Mouse (Mus musculus) C2C12 (cell line): ENCODE measurements at regions not wholly inside any gene's neighbourhood (a gene's known extent, or its start where the extent isn't known, plus 50 kb on each side); places are given as distances from the start of the nearest gene placed in this dataset.

Experiments used
- H3K27me3 ChIP-seq: one replicate; pipeline ENCODE4 v1.6.1; 2011; ENCODE audit not compliant: control insufficient read depth, insufficient read depth, insufficient read length
- H3K36me3 ChIP-seq: one replicate; pipeline ENCODE4 v1.6.1; 2011; ENCODE audit not compliant: control insufficient read depth, insufficient read depth
- H3K4me3 ChIP-seq: one replicate; pipeline ENCODE4 v1.5.1; 2011; ENCODE audit warnings: mild to moderate bottlenecking, control low read depth; ENCODE audit not compliant: poor library complexity, insufficient read depth, severe bottlenecking
- H3K79me2 ChIP-seq: one replicate; pipeline ENCODE4 v1.6.1; 2011; ENCODE audit not compliant: control insufficient read depth, insufficient read depth
- H3K79me3 ChIP-seq: one replicate; pipeline ENCODE4 v1.6.1; 2011; ENCODE audit warnings: low read depth, control low read depth
- H3ac ChIP-seq: one replicate; pipeline ENCODE3; 2011; ENCODE audit warnings: low read depth; ENCODE audit not compliant: control insufficient read depth, insufficient read length
- CEBPB ChIP-seq: IDR thresholded peaks from one replicate; pipeline ENCODE4 v1.6.1; 2011; ENCODE audit warnings: low read depth, mild to moderate bottlenecking, control low read depth, moderate library complexity
- CTCF ChIP-seq: IDR thresholded peaks from one replicate; pipeline ENCODE4 v1.5.1; 2011; ENCODE audit not compliant: control insufficient read depth, insufficient read depth, insufficient read length
- FOSL1 ChIP-seq: IDR thresholded peaks from one replicate; pipeline ENCODE4 v1.8.0; 2011; ENCODE audit warnings: mild to moderate bottlenecking, low read length; ENCODE audit not compliant: poor library complexity, insufficient read depth, severe bottlenecking
- MAX ChIP-seq: IDR thresholded peaks from one replicate; pipeline ENCODE4 v1.6.1; 2011; ENCODE audit warnings: mild to moderate bottlenecking, control low read depth
- MYOD1 ChIP-seq: IDR thresholded peaks from one replicate; pipeline ENCODE4 v1.6.1; 2011; ENCODE audit warnings: low read depth; ENCODE audit not compliant: control insufficient read depth, insufficient read length
- MYOG ChIP-seq: IDR thresholded peaks from one replicate; pipeline ENCODE4 v1.6.1; 2011; ENCODE audit not compliant: control insufficient read depth, insufficient read length; ENCODE audit errors: extremely low read depth
- USF1 ChIP-seq: IDR thresholded peaks from one replicate; pipeline ENCODE4 v1.6.1; 2011; ENCODE audit warnings: low read depth, mild to moderate bottlenecking, control low read depth, moderate library complexity

DNA sequence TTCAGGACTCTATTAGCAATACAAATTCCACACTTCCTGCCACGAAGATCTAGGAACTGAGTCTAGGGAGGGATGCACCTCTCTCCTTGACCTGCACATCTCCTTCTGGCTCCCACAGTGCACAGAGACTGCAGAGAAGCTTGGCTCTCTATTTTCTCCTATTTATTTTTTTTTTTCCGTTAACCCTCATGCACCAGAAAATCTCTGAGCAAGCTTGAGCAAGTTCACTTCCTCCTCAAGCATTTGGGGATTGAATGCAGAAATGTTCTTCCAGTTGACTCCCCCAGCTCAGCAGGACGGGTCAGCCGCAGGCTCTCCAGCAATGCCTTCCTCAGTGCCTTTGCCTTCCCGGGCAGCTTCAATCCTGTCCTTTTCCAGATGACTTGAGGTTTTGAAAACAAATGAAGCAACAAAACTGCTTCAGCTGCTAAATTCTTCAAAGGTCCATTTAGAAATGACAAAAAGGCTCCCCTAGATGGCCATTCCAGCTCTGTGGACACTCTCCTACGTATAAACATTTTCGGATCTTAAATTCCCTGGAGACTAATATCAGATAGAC, 352.9 kb downstream of the Synb start:
- H3K27me3 ChIP-seq: no peaks in the 10 kb centered on the region
- no peak overlapping the region for H3ac ChIP-seq
- H3K36me3 ChIP-seq: no peaks in the 10 kb centered on the region
- TF ChIP-seq CEBPB (no peak), MAX (no peak), MYOD1 (no peak)
- H3K79me3 ChIP-seq: no peaks in the 10 kb centered on the region
- H3K4me3 ChIP-seq: no peak overlapping the region
- no peaks in the 10 kb centered on the region for H3K79me2 ChIP-seq

DNA sequence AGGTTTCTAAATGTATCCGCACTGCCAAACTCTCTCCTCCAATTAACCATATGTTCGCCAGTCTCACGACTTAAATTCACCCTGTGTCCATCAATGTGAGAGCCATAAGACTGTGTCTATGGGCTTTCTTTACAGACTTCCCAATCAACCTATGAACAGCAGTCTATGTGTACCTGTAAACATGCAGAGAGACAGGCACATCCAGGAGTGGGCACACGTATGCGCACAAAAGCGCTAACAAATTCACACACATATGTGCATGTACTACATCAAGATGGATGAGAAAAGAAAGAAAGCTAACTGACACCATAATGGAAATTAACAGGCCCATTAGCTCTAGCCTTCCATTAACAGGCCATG, 358.8 kb downstream of the Synb start:
- TF ChIP-seq CEBPB: no peak
- TF ChIP-seq USF1: no peak
- TF ChIP-seq MYOD1: no peak
- TF ChIP-seq CTCF: no peak
- no peak for TF ChIP-seq FOSL1
- TF ChIP-seq MAX: no peak
- Histone ChIP-seq H3K79me3 (no peaks in the 10 kb centered on the region), H3K4me3 (no peak overlapping the region), H3K79me2 (no peaks in the 10 kb centered on the region), H3K36me3 (no peaks in the 10 kb centered on the region), H3ac (no peak overlapping the region), H3K27me3 (no peaks in the 10 kb centered on the region)

DNA sequence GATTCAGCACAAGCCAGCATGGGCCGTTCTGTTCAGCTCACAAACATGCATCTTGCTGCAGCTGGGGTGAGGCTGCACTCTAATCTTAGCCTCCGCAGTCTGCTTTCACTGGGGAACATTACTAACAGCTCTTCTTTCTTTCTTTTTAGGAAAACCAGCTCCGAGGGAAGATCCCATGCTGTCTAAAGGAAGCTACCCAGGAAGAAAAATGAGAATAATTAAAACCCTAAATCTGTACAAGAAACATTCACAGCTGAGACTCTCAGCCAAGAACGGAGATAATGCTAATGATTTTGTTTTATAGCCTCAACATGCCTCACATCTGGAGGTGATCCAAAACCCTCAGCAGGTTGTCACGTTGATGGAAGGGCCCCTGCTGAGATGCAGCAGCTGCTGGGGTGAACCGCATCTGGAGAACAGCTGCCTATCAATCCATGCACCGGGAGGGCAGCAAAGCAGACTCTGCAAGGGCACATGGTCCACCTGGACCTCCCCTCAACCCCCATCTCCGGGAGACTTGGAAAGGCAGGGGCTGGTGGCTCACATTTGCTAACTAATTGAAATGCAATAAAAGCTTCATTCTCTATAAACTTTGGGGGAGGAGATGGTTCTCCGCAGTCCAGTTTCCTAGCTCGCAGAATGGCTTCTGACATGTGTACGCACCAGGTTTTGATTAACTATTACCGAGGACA, 359.3 kb downstream of the Synb start:
- Histone ChIP-seq H3K27me3 (no peaks in the 10 kb centered on the region), H3ac (no peak overlapping the region), H3K79me3 (no peaks in the 10 kb centered on the region), H3K36me3 (no peaks in the 10 kb centered on the region), H3K4me3 (no peak overlapping the region), H3K79me2 (no peaks in the 10 kb centered on the region)
- TF ChIP-seq MYOD1 (peak; percentile 97), MYOG (no peak)

DNA sequence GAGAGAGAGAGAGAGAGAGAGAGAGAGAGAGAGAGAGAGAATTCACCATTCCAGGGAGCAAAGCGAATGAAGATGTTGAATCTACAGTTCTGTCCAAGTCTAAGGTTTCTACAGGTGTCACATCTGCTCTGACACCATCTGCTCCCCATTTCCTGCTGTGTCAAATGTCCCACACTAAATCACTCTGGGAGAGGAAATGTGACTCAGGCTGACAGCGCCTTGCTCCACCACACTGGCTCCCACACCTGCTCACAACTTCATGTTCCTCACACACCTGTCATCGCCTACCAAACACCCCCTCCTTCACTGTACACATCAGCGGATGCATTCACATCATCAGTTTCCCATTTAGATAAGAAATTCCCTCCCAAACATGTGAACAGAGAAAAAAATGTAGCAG, 366.3 kb downstream of the Synb start:
- TF ChIP-seq MYOD1 (peak; percentile 99), FOSL1 (peak; percentile 76), CEBPB (no peak), MAX (no peak), MYOG (no peak), CTCF (no peak)
- Histone ChIP-seq H3K27me3 (no peaks in the 10 kb centered on the region), H3K79me3 (no peaks in the 10 kb centered on the region), H3K4me3 (no peak overlapping the region), H3K36me3 (no peaks in the 10 kb centered on the region), H3K79me2 (no peaks in the 10 kb centered on the region), H3ac (no peak overlapping the region)

DNA sequence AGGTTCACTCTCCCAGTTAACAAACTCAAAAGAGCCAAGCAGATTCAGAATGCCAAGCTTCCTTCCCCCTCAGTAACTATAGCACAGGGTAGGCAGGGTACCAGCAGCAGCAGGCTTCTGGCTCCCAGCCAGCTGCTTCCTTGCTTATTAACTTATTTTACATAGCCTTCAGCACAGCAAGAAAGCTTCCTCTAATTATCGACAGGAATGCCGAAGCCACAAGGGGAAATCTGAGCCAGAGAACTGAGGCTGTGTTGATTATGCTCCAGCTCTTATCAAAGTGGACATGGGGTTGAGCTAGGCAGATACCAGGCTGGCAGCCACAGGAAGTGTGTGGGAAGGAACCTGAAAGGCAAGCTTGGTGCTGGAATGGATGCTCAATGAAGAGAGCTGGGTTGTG, 371.0 kb downstream of the Synb start:
- no peaks in the 10 kb centered on the region for H3K27me3 ChIP-seq
- H3K79me3 ChIP-seq: no peaks in the 10 kb centered on the region
- no peak overlapping the region for H3K4me3 ChIP-seq
- no peaks in the 10 kb centered on the region for H3K79me2 ChIP-seq
- H3K36me3 ChIP-seq: no peaks in the 10 kb centered on the region
- TF ChIP-seq CTCF (no peak), CEBPB (no peak), USF1 (no peak), FOSL1 (no peak), MYOG (no peak), MAX (no peak), MYOD1 (no peak)
- H3ac ChIP-seq: no peak overlapping the region

DNA sequence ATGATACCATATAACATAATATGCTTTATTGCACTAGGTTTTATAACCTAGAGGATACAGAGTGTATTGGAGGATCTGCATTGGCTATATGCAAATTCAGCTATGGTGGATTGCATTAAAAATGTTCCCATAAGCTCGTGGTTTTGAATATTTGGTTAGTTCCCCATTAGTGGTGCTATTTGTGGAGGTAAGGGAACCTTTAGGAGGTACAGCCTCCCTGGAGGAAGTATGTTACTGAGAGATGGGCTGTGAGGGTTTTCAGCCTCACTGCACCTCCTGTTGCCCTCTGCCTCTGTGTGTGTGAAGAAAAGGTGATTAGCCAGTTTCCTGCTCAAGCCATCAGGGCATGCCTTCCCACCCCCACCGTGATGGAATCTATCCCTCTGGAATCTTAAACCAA, 372.1 kb downstream of the Synb start:
- H3K36me3 ChIP-seq: no peaks in the 10 kb centered on the region
- H3K27me3 ChIP-seq: no peaks in the 10 kb centered on the region
- TF ChIP-seq FOSL1 (no peak), CEBPB (no peak), USF1 (no peak), MAX (no peak), CTCF (no peak)
- H3ac ChIP-seq: no peak overlapping the region
- no peaks in the 10 kb centered on the region for H3K79me3 ChIP-seq
- no peaks in the 10 kb centered on the region for H3K79me2 ChIP-seq
- no peak overlapping the region for H3K4me3 ChIP-seq
